Mouse (Mus musculus): ENCODE results near the gene Prdm16. TPM values are rescaled to one million over a fixed set of nuclear protein-coding genes. Genes with fewer than 3 reads are reported as not detected.

The Prdm16 gene
- total RNA-seq, 2 experiments from 2014 or later = 1.4 TPM; not detected in 1

DNA sequence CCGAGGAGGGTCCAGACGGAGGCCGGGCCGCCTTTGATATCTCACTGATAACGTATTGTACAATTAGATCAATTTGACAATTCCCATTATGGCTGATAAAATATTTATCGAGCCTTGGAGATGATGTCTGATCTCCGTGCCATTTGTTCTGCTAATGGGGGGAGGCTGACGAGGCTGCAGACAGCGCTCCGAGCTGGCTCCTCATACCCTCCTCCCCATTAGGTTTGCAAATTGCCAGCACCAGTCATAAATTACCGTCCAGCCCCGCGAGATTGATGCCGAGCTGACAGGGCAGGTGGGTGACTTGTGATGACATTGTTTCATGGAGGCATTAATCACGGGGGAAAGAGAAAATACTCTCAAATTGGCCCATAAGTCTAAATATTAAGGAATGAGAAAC is 67.9 kb downstream of the Prdm16 start:
- ATAC-seq (replicated peaks; ENCODE audit: low FRiP score, poor library complexity, severe bottlenecking) = no peak

DNA sequence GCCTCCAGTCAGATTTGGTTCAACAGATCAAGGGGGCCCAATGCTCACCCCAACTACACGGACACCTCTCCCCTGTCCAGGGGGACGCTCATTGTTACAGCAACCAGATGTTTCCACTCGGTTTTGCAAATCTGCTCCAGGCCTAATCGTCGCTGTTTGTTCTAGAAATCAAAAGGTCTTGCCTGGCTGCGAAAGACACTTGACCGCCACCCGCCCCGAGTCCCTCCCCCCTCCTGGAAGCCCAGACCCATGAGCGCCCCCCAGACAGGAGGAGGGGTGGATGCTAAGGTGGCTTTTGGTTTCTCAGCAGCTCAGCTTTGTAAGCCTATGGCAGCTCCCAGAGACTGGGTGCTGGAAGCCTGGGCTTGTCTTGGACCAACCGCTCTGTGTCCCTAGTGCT is 68.7 kb downstream of the Prdm16 start:
- ATAC-seq (replicated peaks; ENCODE audit: low FRiP score, poor library complexity, severe bottlenecking) = no peak

DNA sequence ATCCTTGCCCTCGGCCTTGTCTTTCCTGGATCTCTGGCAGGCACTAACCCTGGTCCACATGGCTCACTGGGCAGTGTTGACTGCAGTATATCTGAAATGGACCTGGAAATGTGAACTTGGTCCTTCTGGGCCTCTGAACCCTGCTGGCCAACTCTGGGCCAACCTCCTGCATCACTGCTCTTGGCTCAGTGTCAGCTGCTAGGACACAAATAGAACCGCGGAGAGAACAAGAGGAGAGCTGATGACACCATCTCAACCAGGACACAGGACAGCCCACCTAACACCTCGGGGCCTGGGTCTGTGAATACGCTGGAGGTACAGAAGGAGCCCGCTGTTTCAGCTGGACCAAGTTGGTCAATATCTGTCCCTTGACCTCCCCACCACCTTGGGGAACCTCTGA is 73.5 kb downstream of the Prdm16 start:
- no peak for ATAC-seq (replicated peaks; ENCODE audit: low FRiP score, poor library complexity, severe bottlenecking)

DNA sequence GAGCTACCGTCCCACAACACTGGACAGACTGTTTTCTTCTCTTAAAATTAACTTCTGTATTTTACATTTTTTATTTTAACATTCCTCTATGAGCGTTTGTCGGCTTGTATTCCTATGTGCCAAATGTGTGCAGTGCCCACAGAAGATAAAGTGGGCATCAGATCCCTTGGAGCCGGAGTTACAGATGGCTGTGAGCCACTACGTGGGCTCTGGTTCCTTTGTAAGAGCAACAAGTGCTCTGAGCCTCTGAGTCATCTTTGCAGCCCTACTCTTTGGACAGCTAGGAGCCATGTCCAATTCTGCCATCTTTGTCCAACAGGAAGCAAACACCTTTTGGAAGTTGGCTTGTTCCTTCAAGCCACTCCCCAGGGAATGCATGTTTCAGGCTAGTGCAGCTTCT is 78.6 kb downstream of the Prdm16 start:
- no peak for ATAC-seq (replicated peaks; ENCODE audit: low FRiP score, poor library complexity, severe bottlenecking)

DNA sequence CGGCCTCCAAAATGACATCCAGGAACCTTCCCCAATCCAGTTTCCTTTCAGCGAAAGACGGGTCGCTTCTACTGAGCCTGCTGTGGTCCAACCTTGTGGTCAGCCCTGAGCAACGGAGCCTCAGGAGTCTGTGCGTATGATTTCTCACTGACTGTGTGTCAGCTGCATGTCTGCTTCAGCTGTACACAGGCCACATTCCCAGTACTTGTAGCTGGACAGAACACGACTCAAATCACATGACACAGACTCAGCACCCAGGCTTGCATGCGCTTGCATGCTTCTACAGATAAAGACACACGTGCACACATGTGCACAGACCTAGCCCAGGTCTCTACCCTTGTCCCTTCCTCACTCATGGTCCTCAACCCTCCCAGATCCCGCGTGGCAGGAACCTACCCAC is 79.5 kb downstream of the Prdm16 start:
- ATAC-seq (replicated peaks; ENCODE audit: low FRiP score, poor library complexity, severe bottlenecking) = no peak

DNA sequence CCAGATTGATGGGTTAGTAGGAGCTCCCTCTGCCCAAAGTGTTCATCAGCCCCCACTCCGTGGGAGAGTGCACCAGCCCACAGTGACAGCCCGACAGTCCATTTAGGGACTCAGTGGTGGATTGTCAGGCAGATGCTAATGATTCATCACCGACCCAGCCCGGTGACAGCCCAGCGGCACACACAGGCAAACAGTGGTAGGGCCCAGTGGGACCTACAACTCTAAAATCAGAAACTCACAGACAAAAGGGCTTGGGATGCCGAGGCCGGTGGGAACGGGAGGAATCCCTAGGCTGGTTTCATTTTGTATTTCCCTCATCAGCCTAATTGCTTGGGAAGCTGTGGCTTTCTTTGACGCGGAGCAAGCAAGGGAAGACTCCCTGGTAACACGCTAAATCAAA is 80.3 kb downstream of the Prdm16 start:
- ATAC-seq (replicated peaks; ENCODE audit: low FRiP score, poor library complexity, severe bottlenecking) = no peak

DNA sequence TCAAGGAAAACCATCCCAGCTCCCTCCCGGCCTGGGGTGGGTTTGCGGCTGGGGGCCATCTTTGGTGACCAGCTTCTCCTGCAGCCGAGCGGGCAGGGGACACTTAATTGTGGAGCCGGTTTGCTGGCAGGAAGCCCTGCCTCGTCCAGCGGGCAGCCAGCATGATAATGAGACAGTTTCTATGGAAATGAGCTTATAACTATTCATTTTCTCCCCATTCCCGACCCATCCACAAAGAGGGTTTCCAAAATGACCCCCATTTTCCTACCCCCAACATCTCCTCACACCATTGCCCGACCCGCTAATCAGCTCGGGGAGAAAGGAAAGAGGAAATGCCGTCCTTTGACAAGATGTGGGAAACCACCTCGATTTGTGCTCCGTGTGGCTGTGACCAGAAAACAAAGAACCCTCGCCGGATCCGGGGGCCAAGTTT is 86.7 kb downstream of the Prdm16 start:
- ATAC-seq (replicated peaks; ENCODE audit: low FRiP score, poor library complexity, severe bottlenecking) = no peak

DNA sequence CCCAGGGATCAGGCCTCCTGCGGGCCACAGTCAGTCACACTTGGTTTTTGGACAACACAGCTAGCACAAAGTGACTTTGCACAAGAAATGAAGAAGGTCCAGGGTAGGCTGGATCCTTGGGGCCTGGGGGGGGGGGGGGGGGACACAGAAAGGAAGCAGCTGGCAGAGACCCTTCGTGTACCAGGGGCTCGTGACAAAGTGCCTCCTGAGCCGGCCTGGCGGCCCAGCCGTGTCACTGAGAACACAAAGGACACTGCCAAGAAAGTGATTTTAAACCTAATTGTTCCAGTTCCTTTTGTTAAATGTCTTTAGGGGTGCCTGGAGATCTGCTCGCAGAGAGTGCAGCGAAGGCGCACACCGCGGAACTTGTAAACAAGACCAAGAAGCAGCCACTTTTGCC is 87.2 kb downstream of the Prdm16 start:
- no peak for ATAC-seq (replicated peaks; ENCODE audit: low FRiP score, poor library complexity, severe bottlenecking)

DNA sequence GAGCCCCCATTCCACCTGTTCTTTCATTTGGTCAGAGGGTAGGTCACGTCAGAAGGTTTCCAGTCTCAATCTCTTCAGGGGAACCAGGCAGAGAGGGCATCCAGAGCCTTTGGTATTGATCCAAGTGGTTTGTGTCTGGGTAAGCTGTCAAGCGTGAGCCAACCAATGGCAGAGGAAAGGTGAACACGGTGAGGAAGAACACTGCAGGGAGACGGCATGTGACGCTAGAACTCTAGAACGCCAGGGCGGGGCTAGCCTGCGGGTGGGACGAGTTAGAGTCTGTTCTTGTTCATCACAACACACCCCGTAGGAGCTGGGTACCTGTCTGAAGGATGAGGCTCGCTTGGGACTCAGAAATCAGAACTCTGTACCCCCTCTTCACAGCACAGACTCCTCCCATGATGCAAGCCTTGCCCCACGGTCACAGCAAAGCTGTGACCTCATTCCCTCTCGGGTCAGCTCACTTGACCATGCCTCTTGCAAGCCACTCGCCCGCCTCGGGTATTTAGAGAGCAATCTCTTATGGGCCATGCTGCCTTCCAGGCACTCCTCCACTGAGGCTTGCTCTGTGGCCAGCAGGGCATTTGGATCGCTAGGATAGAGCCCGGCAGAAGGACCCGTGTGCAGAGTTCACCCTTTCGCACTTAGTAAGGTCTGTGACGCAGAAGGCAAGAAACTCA is 89.4 kb downstream of the Prdm16 start:
- no peak for ATAC-seq (replicated peaks; ENCODE audit: low FRiP score, poor library complexity, severe bottlenecking)

DNA sequence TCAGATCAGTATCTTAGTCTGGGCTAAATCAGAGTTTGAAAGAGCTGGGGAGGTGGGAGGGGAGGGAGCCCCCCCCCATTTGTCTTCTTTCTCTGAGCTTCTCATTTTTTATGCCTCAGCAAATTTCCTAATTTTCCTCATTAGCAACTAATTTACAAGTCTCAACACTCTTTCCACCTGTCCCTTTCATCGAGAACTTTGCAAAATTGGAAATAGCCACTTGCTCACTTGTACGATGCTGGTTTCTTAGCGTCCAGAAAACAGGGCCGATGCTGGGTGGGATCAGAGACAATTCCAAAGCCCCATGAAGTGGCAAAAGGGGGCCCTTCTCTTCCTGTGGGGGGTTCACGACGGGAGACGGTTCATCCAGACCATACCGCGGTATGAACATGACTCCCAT is 91.4 kb downstream of the Prdm16 start:
- no peak for ATAC-seq (replicated peaks; ENCODE audit: low FRiP score, poor library complexity, severe bottlenecking)

DNA sequence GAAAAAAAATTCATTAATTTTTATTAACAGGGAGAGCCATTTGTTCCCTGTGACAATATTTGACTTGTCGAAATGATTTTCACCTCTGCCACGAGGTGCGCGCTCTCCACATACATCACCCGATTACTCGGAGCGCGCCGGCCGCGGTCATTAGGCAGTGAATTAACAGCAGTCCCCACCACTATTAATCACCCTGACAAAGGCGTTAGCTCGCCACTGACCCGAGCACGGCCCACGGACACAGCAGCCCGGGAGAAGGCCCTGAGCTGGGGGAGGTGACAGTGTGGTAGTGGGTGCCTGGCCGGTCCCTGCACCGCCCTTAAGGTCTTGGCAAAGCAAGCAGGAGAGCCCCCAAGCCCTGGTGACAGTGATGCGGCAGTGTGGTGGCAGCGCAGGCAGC is 92.8 kb downstream of the Prdm16 start:
- ATAC-seq (replicated peaks; ENCODE audit: low FRiP score, poor library complexity, severe bottlenecking) = no peak

DNA sequence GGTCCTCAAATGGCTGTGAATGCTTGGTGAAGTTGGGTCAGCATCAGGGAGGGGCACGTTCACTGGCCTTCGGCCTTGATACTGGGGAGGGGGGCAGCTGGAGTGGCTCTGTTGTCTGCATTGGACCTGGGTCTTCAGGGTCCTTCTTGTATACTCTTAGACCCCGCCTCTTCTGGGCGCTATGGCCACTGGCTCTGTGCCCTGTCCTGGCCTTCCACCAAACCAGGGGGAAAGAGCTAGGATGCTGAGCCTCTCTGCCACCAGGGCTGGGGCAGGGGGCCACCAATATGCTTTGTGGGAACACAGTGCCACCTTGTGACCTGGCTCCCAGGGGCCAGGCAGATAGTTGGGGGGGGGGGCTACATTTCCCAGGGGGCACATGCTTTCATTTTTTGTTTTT is 93.5 kb downstream of the Prdm16 start:
- ATAC-seq (replicated peaks; ENCODE audit: low FRiP score, poor library complexity, severe bottlenecking) = no peak

DNA sequence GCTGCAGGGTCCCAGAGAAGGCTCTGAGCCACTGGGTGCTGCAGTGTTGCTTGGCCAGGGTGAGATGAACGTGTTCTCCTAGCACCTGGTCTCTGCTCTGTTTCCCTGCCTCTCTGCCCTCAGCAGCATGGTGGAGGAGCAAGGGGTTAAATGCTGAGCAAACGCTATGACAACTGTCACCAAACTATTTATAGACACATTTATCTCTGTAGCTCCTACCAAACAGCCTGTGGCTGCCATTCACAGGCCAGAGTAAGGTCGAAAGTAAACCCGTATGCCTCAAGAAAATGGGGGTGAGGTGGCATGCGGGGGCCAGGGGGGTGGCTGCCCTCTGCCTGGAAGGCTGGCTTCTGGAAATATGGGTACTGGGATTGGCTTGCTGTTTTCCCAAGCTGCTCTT is 94.1 kb downstream of the Prdm16 start:
- peak; percentile 32 for ATAC-seq (replicated peaks; ENCODE audit: low FRiP score, poor library complexity, severe bottlenecking)

DNA sequence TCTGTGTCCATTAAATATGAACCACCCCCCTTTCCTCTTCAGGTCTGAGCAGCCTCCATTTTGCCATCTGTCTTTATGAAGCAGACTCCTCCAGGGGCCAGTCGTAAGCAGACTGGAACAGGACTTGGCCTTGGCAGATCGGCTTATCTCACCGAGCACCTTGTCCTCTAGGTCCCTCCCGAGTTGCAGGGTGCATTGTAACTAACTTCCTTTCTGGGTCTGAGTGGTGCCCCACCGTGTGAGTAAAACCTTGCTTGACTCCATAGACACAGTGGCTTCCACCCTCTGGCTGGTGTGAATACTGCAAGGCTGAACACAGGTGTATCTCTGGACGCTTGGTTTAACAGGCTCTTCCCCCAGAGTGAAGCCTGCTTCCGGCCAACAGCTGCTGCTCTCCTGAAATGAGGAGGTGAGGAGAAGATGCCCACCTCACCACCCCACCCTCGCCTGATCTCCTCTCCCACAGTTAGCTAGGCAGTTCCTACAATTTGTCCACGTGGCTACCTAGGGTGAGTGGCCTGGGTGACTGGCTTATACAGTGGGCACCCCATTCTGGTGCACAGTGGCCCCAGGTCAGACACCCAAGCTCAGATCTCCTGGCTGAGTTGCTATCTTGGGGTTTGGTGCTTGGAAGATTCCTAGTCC is 94.9 kb downstream of the Prdm16 start:
- peak; percentile 87 for ATAC-seq (replicated peaks; ENCODE audit: low FRiP score, poor library complexity, severe bottlenecking)

DNA sequence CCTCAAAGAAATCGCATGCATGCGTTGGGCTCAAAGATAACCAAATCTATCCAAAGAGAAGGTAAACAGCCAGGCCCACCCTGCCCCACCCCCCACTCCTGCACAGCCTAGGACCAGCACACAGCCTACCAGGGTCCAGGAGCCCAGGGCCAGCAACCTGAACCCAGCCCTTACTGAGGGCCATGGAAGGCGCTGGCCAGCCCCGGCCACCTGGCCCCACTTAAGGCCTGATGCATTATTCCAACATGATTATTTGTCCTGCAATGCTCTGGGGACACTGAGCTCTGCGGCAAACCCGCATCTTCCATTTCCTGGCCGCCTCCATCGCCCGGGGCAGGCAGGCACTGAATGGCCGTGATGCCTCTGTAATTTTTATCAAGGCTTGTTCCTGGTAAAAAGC is 96.0 kb downstream of the Prdm16 start:
- no peak for ATAC-seq (replicated peaks; ENCODE audit: low FRiP score, poor library complexity, severe bottlenecking)

DNA sequence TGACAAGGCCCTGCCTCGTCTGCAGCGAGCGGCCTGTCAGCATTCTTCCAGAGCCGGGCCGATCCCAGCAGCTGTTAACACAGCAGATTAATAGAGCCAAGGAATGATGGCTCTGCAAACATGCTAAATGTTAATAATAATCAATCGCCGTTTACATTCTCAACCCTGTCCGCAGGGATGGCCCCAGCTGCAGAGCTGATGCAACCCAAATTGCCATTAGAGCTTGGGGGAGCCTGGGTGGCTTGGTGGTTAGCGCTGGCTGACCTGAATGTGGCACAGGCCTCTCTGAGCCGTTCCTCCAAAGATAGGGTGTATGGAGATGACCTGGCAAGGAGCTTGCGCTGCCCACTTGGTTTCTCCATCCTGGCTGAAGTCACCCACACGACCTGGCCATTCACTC is 97.0 kb downstream of the Prdm16 start:
- no peak for ATAC-seq (replicated peaks; ENCODE audit: low FRiP score, poor library complexity, severe bottlenecking)

DNA sequence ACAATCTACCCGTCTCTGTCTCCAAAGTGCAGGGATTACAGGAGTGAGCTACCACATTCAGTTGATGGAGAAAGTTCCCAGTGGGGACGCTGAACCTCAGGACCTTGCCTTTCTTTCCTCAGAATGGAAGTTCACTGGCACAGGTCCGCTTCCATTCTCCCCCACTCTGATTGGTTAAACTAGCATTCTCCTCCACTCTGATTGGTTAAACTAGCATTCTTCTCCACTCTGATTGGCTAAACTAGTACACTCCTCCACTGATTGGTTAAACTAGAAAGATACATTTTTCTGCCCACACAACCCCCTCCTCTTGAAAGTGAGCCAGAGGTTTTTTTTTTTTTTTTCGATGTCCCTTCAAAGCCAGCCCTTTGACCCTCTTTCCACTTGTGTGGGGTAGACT is 97.9 kb downstream of the Prdm16 start:
- no peak for ATAC-seq (replicated peaks; ENCODE audit: low FRiP score, poor library complexity, severe bottlenecking)

DNA sequence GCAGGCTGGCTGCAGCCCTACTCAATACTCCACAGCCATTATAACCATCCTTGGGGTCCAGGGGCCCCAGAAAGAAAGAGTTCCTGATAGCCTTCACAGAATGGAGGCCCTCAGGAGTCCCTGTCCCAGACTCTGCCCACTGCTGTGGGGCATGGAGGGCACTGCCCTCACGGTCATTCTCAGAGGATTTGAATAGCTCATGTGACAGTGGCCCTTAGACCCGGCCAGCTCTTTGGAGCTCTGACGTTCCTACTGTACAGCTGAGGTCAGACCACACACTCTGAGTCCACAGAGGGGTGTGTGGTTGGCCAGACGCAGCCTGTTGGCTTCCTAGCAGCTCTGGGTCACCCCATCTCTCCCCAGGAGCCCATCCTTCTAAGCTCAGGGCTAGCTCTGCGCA is 100.6 kb downstream of the Prdm16 start:
- no peak for ATAC-seq (replicated peaks; ENCODE audit: low FRiP score, poor library complexity, severe bottlenecking)

DNA sequence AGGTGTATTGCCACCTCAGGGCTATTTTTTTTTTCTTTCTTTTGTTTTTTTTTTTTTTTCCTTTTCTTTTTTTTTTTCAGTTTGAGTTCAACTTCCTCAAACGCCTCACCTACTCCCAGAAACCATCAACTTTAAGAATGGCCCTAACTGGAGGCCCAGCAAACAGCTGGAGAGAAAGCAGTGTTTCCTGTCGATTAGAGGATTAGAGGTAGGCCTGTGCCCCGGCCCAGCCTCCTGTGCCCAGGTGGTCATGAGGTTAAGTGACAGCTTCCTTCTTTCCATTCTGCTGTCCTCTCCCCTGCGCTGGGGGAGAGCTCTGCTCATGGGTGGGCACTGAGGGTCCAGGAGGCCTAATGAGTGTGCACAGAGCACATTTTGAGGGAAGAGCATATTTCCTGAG is 105.3 kb downstream of the Prdm16 start:
- ATAC-seq (replicated peaks; ENCODE audit: low FRiP score, poor library complexity, severe bottlenecking) = no peak

DNA sequence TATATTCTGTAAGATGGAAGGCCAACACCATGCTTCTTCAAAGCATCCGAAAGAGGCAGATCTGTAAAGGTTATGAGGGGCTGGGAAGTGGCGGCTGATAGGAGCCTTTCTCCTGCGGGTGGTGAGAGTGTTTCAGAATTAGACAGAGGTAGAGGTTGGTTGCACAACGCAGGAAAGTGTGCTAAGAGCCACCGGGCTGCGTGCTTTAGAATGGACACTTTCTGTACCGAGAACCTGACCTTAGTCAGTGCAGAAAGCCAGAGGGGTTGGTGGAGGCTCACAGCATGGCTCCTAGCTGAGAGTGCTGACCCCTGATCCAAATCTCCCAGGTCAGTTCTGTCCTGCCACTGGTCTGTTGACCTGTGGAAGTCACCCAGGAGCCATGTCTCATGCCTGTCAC is 106.3 kb downstream of the Prdm16 start:
- no peak for ATAC-seq (replicated peaks; ENCODE audit: low FRiP score, poor library complexity, severe bottlenecking)

DNA sequence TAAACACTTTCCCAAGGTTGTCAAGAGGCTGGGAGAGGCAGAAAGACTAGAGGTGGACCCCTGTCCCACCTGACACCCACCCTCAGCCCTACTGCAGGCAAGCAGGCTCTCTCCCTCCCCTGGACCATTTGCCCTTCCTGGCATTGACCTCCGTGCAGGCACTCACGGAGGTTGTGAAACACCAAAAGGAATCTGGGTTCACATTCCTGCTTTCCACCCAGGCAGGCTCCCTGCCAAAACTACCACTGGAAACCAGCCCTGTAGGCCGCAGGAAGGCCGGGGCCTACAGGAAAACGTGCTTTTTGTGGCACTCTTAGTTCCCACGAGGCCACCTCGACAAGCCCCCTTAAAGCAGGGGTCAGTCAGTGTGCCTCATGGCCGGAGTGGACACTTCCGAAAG is 109.2 kb downstream of the Prdm16 start:
- ATAC-seq (replicated peaks; ENCODE audit: low FRiP score, poor library complexity, severe bottlenecking) = no peak

DNA sequence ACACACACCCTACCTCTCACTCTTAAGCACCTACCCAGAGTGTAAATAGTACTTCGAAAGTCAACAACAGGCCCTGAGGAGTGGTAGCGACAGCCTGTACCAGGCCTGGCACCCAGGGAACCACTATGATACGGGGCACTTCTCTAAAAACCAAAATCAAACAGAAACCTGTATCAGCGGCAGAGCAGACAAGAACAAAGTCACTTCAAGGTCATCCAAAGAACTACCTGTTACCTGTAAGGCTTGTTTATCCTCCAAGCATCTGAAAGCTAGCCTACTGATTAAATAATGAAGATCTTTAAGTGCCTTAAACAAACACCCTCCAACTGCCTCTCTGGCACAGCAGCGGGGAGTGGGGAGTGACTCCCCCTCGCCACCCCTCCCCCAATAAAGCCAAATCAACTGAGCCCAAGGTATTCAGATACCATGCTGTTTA is 110.3 kb downstream of the Prdm16 start:
- no peak for ATAC-seq (replicated peaks; ENCODE audit: low FRiP score, poor library complexity, severe bottlenecking)
